Mouse (Mus musculus) fat pad, adult 2 months (tissue): Measurements from ENCODE around the gene Gas2l3.

ENCODE experiments used
- DNase-seq: peaks from one replicate; pipeline ENCODE4 v3.0.0-alpha.2; 2011; ENCODE audit warnings: low read depth, low spot score; ENCODE audit errors: extremely low read depth

Gene Gas2l3

DNA sequence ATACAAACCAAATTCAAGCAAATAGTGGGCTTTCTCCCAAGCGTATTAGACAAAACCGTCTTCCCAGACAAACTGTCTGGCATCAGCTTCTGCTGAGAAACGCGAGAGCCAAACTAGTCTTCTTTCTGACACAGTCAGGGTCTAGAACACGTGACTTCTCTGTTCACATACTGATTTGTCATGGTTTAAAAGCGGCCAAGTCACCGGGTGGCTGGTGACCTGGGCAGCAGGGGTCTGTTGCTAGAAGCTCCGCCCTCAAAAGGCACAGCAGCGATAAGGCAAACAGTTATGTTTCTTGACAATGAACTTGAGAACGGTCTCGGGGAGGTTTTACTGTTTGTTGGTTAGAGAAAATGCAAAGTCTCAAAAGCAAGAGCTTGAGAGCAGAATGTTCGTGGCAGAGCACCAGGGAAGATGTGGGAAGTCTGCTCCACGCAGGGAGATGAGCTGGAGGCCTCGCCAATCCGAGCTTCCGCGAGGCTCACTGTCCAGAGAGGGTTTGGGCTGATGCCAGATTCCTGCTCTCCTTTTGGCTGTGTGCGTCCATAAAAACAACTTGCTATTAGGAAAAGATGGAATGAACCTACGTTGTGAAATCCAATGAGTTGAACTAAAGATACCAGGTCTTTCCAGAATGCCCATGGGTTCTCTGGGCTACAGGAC is 43.0 kb downstream of the Gas2l3 start:
- no peak for DNase-seq

DNA sequence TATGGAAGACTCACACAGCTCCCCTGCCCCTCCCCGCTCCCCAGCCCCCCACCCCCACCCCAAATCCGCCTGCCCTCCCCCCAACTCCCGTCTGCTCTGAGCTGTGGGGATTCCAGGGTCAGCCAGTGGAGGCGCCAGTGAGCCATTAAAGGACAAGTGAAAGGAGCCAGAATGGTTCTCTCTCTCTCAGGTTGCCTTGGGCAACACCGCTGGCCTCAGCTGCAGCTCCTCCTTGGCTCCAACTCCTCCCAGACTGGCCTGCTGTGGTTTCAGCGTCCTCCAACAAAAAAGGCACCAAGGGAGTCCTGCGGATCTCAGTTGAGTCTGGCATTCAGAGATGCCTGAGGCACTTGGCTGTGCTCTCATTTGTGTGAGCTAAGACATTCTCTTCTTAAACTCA is 47.9 kb downstream of the Gas2l3 start:
- no peak for DNase-seq

GRCm38 (mm10) chr10:89395321-89395720 is 48.4 kb downstream of the Gas2l3 start:
- no peak for DNase-seq

- DNase-seq = no peak
Measured at GRCm38 (mm10) chr10:89392687-89393086, 51.1 kb downstream of the Gas2l3 start.

GRCm38 (mm10) chr10:89391571-89392163 is 52.1 kb downstream of the Gas2l3 start:
- no peak for DNase-seq

GRCm38 (mm10) chr10:89386461-89386860 is 57.3 kb downstream of the Gas2l3 start:
- no peak for DNase-seq

GRCm38 (mm10) chr10:89383462-89383861 is 60.3 kb downstream of the Gas2l3 start:
- DNase-seq = no peak

DNA sequence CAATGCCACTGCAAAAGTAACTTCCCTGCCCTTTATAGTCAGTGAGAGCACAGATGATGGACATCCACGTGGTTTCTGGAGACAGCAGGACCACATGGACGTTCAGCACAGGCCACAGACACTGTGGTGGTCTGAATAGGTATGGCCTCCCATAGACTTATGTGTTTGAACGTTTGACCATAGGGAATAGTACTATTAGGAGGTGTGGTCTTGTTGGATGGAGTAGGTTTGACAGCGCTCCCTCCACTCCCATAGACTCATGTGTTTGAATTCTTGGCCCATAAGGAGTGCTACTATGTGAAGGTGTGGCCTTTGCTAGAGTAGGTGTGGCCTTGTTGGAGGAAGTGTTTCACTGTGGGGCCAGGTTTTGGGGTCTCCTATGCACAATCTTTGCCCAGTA is 66.0 kb downstream of the Gas2l3 start:
- DNase-seq = no peak

GRCm38 (mm10) chr10:89370051-89370450 is 73.7 kb downstream of the Gas2l3 start:
- DNase-seq = no peak

DNA sequence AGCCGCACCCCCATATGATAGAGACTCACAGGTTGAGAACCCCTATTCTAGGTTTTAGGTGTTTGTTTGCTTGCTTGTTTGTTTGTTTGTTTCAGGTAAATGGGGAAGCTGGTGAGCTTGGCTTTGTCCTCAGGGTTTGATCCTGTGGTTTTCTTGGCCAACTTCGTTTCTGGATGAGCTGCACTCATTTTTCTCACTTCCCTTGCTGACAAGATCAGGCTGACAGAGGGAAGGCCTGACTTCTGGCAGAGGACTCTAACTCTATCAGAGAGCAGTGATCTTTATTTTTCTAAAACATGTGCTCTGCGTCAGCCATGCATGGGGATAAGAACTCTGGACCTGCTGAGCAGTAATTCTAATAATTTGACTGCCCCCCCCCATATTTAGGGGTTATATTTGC is 84.8 kb downstream of the Gas2l3 start:
- DNase-seq = no peak
